ENCODE assay signal across 19 mouse cellular contexts in genomic region chr1:58769136-58769535, GRCm38 (mm10).
"Had no signal": no experiment of that assay in that cellular context is flagged by ENCODE, and none has a peak within 500 bp of the region (broad histone marks: within the 10 kb centered on the region; RNA-seq: fewer than 3 reads in every experiment).

No protein-coding gene starts in this region.

- H3K4me1 ChIP-seq: lung, embryonic 15.5 days; midbrain, embryonic 13.5 days; midbrain, embryonic 15.5 days; neural tube, embryonic 13.5 days; neural tube, embryonic 15.5 days had no signal

- H3K4me3 ChIP-seq: lung, embryonic 15.5 days; megakaryocyte, embryonic 14.5 days; midbrain, embryonic 13.5 days; midbrain, embryonic 15.5 days; neural tube, embryonic 13.5 days; neural tube, embryonic 15.5 days had no signal

- H3K27ac ChIP-seq: lung, embryonic 15.5 days; macrophage; midbrain, embryonic 13.5 days; midbrain, embryonic 15.5 days; neural tube, embryonic 13.5 days; neural tube, embryonic 15.5 days had no signal

- DNase-seq: liver, postnatal 0 days; lung, adult 2 months; lung, postnatal 14 days; lung, postnatal 36 days; retina, postnatal 1 day; right cerebral cortex, adult 18-20 months; right cerebral cortex, postnatal 25 days; right cerebral cortex, postnatal 4 days; spleen, adult 18-20 months; thymus, adult 2 months; thymus, postnatal 25 days; thymus, postnatal 4 days had no signal

- H3K27me3 ChIP-seq: lung, embryonic 15.5 days; megakaryocyte, embryonic 14.5 days; midbrain, embryonic 13.5 days; midbrain, embryonic 15.5 days; neural tube, embryonic 13.5 days; neural tube, embryonic 15.5 days had no signal

- H3K36me3 ChIP-seq: lung, embryonic 15.5 days; midbrain, embryonic 13.5 days; midbrain, embryonic 15.5 days; neural tube, embryonic 13.5 days; neural tube, embryonic 15.5 days had no signal

- H3K9ac ChIP-seq: liver, postnatal 0 days; lung, embryonic 15.5 days; midbrain, embryonic 13.5 days; midbrain, embryonic 15.5 days; neural tube, embryonic 13.5 days; neural tube, embryonic 15.5 days had no signal
